Mouse (Mus musculus) heart, postnatal 14 days (tissue): ENCODE results near the gene Plxnd1. TPM values are rescaled to one million over a fixed set of nuclear protein-coding genes. Genes with fewer than 3 reads are reported as not detected.
A peak's percentile ranks its signal among the peaks of the same experiment; 100 is the strongest.

Experiments
- DNase-seq, 2 experiments: peaks; one replicate each; pipeline ENCODE4 v3.0.0; 2021 to 2022
- intact Hi-C: fragments of 180-260 bp; cut with DNase I; formaldehyde crosslinking; loops from one replicate; pipeline ENCODE4 v1.15.1; 2025
- total RNA-seq, 2 experiments: library from RNA; stranded (reverse); gene quantifications; 2 replicates each; pipeline ENCODE4 v1.2.3; 2021

The Plxnd1 gene
- total RNA-seq, 2 experiments from 2014 or later: 113 to 133 TPM

DNA sequence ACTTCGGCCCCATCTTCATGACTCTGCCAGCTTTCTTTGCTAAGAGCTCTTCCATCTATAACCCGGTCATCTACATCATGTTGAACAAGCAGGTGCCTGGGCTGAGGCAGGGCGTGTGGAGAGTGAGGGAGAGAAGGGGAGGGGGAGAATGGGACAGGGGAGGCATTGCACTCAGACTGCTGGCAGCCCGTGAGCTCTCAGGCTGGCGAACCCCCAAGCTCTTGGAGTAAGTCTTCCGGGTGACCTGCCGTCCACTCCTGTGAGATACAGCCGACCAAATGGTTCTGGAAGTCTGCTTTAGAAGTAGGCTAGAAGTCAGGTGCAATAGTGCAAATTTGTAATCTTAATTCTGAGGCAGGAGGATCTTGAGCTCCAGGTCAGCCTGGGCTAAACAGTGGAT, 59.3 kb downstream of the Plxnd1 start:
- DNase-seq: no peak
- intact Hi-C loops: no loop called here

GRCm38 (mm10) chr6:115932391-115932790, 62.4 kb downstream of the Plxnd1 start:
- intact Hi-C loops: no loop called here
- DNase-seq: no peak

DNA sequence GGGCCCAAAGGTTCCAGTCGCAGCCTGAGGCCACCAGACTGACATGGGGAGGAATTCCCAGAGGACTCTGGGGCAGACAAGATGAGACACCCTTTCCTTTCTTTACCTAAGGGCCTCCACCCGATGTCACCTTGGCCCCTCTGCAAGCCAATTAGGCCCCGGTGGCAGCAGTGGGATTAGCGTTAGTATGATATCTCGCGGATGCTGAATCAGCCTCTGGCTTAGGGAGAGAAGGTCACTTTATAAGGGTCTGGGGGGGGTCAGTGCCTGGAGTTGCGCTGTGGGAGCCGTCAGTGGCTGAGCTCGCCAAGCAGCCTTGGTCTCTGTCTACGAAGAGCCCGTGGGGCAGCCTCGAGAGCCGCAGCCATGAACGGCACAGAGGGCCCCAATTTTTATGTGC, 63.2 kb downstream of the Plxnd1 start, which contains the start of gene Rho:
Gene Rho, plus strand, starts transcription at position 110 of the 400 bp plus-strand sequence.
- intact Hi-C loops: no loop called here
- no peak for DNase-seq

- intact Hi-C loops: no loop called here
- no peak for DNase-seq
Measured at GRCm38 (mm10) chr6:115930018-115930417, 64.8 kb downstream of the Plxnd1 start.

GRCm38 (mm10) chr6:115927292-115928242, 67.2 kb downstream of the Plxnd1 start:
- intact Hi-C loops: no loop called here

GRCm38 (mm10) chr6:115926416-115926815, 68.4 kb downstream of the Plxnd1 start:
- intact Hi-C loops: no loop called here
- DNase-seq: no peak

More at GRCm38 (mm10) chr6:115927292-115928242, 67.2 kb downstream of the Plxnd1 start:
- DNase-seq: no peak

- intact Hi-C loops: no loop called here
Measured at GRCm38 (mm10) chr6:115924829-115925228, 70.0 kb downstream of the Plxnd1 start.

DNA sequence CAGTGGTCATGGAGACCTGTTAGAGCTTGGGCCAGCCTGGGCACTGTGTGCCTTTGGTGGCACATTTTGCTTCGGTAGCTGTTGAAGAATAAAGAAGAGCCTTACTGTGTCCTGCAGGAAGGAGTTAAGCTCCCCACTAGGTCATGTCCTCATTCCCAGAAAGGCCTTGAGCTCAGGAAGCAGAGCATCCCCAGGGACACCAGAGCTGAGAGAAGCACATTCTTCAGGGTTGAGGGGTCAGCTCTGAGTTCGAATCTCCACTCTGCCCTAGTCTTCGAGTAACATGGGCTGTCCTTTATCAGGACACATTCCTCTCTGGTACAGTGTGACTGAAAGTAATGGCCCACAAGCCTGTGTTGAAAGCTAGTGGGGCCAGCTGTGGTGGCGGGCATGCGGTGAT, 74.9 kb downstream of the Plxnd1 start:
- intact Hi-C loops: no loop called here

More at GRCm38 (mm10) chr6:115924829-115925228, 70.0 kb downstream of the Plxnd1 start:
- DNase-seq: no peak

GRCm38 (mm10) chr6:115918615-115919014, 76.2 kb downstream of the Plxnd1 start:
- no peak for DNase-seq
- intact Hi-C loops: no loop called here

More for the DNA sequence above, 74.9 kb downstream of the Plxnd1 start:
- no peak for DNase-seq

DNA sequence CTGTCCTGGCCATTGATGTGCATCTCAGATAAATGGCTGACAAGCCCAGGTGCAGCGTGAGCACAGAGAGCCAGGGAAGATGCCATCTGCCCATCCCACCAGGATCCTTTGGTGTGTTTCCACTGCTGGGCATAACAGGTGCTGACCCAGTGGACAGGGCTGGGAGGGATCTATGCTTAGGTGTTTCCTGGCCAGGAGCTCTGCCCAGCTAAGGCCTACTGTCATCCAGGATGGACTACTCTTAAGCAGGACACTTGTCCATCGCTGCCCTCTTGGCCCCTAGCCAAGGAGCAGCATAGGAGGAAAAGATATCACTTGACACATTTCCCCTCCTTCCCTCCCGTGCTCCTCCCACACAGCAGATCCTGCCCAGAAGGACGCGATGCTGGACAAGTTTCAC, 78.2 kb downstream of the Plxnd1 start:
- intact Hi-C loops: no loop called here
- DNase-seq: no peak

GRCm38 (mm10) chr6:115915601-115916445, 79.0 kb downstream of the Plxnd1 start:
- intact Hi-C loops: loop anchor here (2.0 kb wide), 1 partner anchor 45 kb away; no protein-coding TSS in a partner anchor
- no peak for DNase-seq

- no peak for DNase-seq
- intact Hi-C loops: loop anchor here (2.0 kb wide), 1 partner anchor 46 kb away; no protein-coding TSS in a partner anchor
Measured at GRCm38 (mm10) chr6:115914511-115915202, 80.1 kb downstream of the Plxnd1 start.

DNA sequence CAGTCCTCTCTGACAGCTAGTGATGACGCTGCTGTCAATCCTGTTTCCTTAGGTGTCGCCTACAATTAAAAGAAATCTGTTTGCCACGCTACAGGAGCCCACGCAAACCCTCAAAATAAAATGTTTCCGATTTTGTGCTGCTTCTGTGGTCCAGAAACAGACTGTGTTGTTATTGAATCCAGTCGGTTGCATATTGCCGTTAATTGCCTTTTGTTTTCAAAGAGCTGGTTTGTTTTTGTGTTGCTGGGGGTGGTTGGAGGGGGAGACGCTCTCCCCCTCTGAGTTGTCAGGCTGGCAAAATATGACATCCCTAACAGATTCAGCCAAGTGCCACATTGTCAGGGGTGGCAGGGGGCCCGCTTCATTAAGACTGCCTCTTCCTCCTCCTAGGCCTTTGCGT, 81.3 kb downstream of the Plxnd1 start:
- intact Hi-C loops: no loop called here
- no peak for DNase-seq

- intact Hi-C loops: no loop called here
- no peak for DNase-seq
Measured at GRCm38 (mm10) chr6:115911763-115912162, 83.0 kb downstream of the Plxnd1 start.

DNA sequence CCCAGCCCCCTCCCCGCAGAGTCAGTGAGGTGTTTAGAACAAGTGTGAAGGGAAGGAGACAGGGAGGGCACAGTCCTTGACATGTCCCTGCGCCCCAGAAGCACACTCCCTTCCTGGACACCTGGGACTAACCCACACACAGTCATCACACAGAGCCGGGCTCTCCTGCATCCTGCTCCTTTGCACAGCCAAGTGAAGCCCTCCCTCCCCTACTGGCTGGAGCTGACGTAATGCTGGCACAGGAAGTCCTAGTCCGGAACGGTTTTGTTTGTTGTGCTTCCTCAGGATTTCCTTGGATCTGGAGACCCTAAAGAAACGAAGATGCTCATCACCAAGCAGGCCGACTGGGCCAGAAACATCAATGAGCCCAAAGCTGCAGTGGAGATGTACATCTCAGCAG, 84.9 kb downstream of the Plxnd1 start:
- intact Hi-C loops: no loop called here
- DNase-seq: peak; percentile 71

DNA sequence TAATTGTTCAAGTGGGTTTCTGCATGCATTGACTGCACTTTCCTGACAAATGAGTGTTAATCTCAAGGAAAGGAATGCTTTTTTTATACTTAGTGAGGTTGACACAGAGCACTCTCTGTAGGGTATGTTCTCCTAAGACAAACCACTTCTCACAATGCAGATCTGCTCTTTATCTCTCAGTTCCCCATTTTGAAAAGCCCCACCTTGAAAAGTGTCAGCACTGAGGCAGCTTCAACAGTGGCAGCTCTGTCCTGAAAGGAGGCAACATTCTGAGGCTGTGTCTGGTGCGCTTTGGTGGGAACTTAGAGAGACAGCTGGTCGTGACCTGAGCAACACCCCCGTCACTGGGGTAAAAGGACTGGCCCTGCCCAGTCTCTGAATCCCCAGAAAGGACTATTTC, 85.8 kb downstream of the Plxnd1 start:
- DNase-seq: no peak
- intact Hi-C loops: no loop called here

- DNase-seq: no peak
- intact Hi-C loops: no loop called here
Measured at GRCm38 (mm10) chr6:115908421-115908982, 86.3 kb downstream of the Plxnd1 start.

DNA sequence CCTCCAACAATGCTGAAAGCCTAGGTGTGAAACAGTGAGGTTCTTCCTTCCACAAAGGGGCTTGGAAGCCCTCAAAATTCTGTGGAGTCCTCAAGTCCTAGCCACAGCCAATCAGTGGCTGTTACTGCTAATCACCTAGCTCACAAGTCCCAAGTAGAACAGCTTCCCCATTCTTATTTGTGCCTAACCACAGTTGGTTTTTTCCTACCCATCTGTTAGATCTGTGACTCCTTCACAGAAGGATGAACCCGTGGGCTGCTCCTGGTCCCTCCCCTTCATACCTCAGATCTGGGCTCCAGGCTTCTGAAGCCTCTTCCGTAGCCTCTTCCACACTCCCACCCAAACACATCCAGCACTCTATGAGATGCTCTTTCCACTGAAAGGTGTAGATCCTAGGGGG, 87.9 kb downstream of the Plxnd1 start:
- intact Hi-C loops: no loop called here
- no peak for DNase-seq

- DNase-seq: no peak
- intact Hi-C loops: no loop called here
Measured at GRCm38 (mm10) chr6:115906455-115906854, 88.3 kb downstream of the Plxnd1 start.

DNA sequence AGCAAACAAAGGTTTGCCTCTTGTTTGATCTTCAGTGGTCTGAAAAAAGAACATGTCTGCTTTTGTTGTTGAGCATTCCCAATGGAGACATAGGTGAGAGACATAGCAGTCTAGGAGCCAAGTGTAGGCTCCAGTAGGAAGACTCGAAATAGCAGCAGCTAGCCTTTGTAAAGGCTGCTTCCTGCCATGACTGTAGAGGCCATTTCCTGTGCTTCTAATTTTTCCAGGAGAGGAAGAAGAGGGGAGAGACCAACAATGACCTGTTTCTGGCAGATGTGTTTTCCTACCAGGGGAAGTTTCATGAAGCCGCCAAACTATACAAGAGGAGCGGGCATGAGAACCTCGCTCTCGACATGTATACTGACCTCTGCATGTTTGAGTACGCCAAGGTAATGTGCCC, 89.2 kb downstream of the Plxnd1 start:
- no peak for DNase-seq
- intact Hi-C loops: no loop called here
